8 mouse cellular contexts compared by ENCODE assay signal in the genomic region with DNA sequence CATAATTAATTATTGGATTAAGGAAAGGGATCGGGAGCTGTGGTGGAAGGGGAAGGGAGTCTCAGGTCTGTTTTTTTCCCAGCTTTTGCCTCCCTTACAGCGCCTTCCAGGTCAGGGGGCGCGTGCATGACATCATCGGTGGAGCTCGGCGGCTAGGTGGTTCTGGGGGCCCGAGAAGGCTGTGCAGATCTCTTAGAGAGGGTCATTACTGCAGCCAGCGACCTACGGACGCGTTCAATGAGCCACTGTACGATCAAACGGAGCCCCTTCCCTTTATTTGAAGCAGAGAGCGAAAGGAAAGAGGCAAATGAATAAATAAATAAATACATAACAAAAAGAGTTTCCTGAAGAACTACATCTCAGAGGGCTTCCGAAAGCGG. TPM values are rescaled to one million over a fixed set of nuclear protein-coding genes. Genes with fewer than 3 reads are reported as not detected.
DNase-seq lines count a peak whose midpoint lies in the region; ATAC-seq and TF ChIP-seq lines count a peak whose summit lies in the region.

No protein-coding gene starts in this region.

- H3K27me3 ChIP-seq in intestine, embryonic 14.5 days (replicated peaks; ENCODE audit: control insufficient read depth, insufficient read depth, low read length): peaks cover 35% of the 10 kb centered on the region
- no peaks in the 10 kb centered on the region for H3K27me3 ChIP-seq in midbrain, postnatal 0 days (ENCODE audit: insufficient read depth, low read length)

- H3K9me3 ChIP-seq in intestine, embryonic 14.5 days (ENCODE audit: control insufficient read depth, low read length): no peaks in the 10 kb centered on the region
- H3K9me3 ChIP-seq in midbrain, postnatal 0 days (ENCODE audit: low read length): no peaks in the 10 kb centered on the region

- intact Hi-C loops in left cerebral cortex, postnatal 14 days (cut with DNase I): loop anchor here (5.0 kb wide), 2 partner anchors 42 to 137 kb away; partner anchors contain the start of gene Tab1

- no peak overlapping the region for H3K27ac ChIP-seq in intestine, embryonic 14.5 days (ENCODE audit: low read depth)
- H3K27ac ChIP-seq in midbrain, postnatal 0 days (ENCODE audit: low read depth, low read length): peak overlapping the region; percentile 77; the same call in 1 of the 2 replicates

- no peak for ATAC-seq in cerebellum, adult (ENCODE audit: insufficient number of reproducible peaks, low FRiP score, low TSS enrichment)
- ATAC-seq in common myeloid progenitor, adult 5-6 weeks (replicated peaks; ENCODE audit: low read depth, poor library complexity, severe bottlenecking): 0 out of 2 replicates have a peak, but pooled peaks have one; percentile 19
- 0 out of 2 replicates have a peak, but pooled peaks have one; percentile 28 for ATAC-seq in intestine, embryonic 14.5 days (replicated peaks; ENCODE audit: low FRiP score, low TSS enrichment, low read depth)
- 0 out of 2 replicates have a peak, but pooled peaks have one; percentile 48 for ATAC-seq in midbrain, postnatal 0 days (ENCODE audit: low FRiP score)

- DNase-seq in cerebellum, adult 9-10 months: peak; percentile 70
- peak; percentile 68 for DNase-seq in 3134 (ENCODE audit: extremely low read depth, insufficient read length, low spot score)
- DNase-seq in intestine, embryonic 14.5 days (ENCODE audit: low spot score): peak; percentile 75
- peak; percentile 36 for DNase-seq in midbrain, postnatal 0 days (ENCODE audit: low spot score)
- no peak for DNase-seq in left cerebral cortex, postnatal 14 days (ENCODE audit: low spot score in 2 of 2)
- no peak for DNase-seq in right cerebral cortex, postnatal 14 days

- H3K4me1 ChIP-seq in intestine, embryonic 14.5 days (replicated peaks; ENCODE audit: control insufficient read depth, insufficient read depth, low read length): peaks cover 9% of the 10 kb centered on the region; the same call in 1 of the 2 replicates
- H3K4me1 ChIP-seq in midbrain, postnatal 0 days (ENCODE audit: insufficient read depth, low read length): 0 out of 2 replicates have a peak, but pooled peaks cover 3% of the 10 kb centered on the region

- TF ChIP-seq CTCF in midbrain, postnatal 0 days (IDR thresholded peaks at IDR 0.05): no peak

- peak overlapping the region; percentile 88 for H3K4me2 ChIP-seq in intestine, embryonic 14.5 days (ENCODE audit: low read length)
- H3K4me2 ChIP-seq in midbrain, postnatal 0 days (ENCODE audit: low read depth, low read length, poor library complexity, severe bottlenecking): peak overlapping the region; percentile 75

- peak overlapping the region; percentile 50 for H3K9ac ChIP-seq in intestine, embryonic 14.5 days (ENCODE audit: low read length)
- H3K9ac ChIP-seq in midbrain, postnatal 0 days (replicated peaks; ENCODE audit: low read length, poor library complexity, severe bottlenecking): peak overlapping the region; percentile 88

- H3K4me3 ChIP-seq in intestine, embryonic 14.5 days (ENCODE audit: low read depth, low read length): peak overlapping the region; percentile 56
- peak overlapping the region; percentile 84 for H3K4me3 ChIP-seq in midbrain, postnatal 0 days (ENCODE audit: low read depth, low read length)

- WGBS in intestine, embryonic 14.5 days: under 1% methylated on average over 17 of the region's 17 CpGs
- under 1% methylated on average over 17 of the region's 17 CpGs for WGBS in midbrain, postnatal 0 days

- no peaks in the 10 kb centered on the region for H3K36me3 ChIP-seq in intestine, embryonic 14.5 days (ENCODE audit: control insufficient read depth, insufficient read depth, low read length)
- no peaks in the 10 kb centered on the region for H3K36me3 ChIP-seq in midbrain, postnatal 0 days (ENCODE audit: insufficient read depth, low read length)

RNA-seq across cellular contexts. Expression of gene Syngr1, which starts 0.4 kb away (rescaled TPM):
- total RNA-seq in common myeloid progenitor, adult 5-6 weeks (2017): 4.8 and 6.1 TPM in 2 replicates
- polyA plus RNA-seq in intestine, embryonic 14.5 days (2014; fragmentation: Nextera tagmentation; extraction: Ambion mirVana): 20.7 and 24.3 TPM in 2 replicates
- total RNA-seq in midbrain, postnatal 0 days (2014; rRNA removed): 162 and 220 TPM in 2 replicates
- 81.5 and 88.5 TPM in 2 replicates for polyA plus RNA-seq in midbrain, postnatal 0 days (2015; fragmentation: Nextera tagmentation; extraction: Ambion mirVana)
- 100 to 1,000 TPM; 534 to 540 TPM for total RNA-seq in left cerebral cortex, postnatal 14 days (2021)

RNA-seq across cellular contexts. Expression of gene Rpl3, which starts 0.9 kb away (rescaled TPM):
- total RNA-seq in common myeloid progenitor, adult 5-6 weeks (2017): 2,920 and 3,083 TPM in 2 replicates
- 1,482 and 1,532 TPM in 2 replicates for polyA plus RNA-seq in intestine, embryonic 14.5 days (2014; fragmentation: Nextera tagmentation; extraction: Ambion mirVana)
- total RNA-seq in midbrain, postnatal 0 days (2014; rRNA removed): 511 and 632 TPM in 2 replicates
- polyA plus RNA-seq in midbrain, postnatal 0 days (2015; fragmentation: Nextera tagmentation; extraction: Ambion mirVana): 500 and 515 TPM in 2 replicates
- 100 to 1,000 TPM; 449 to 461 TPM for total RNA-seq in left cerebral cortex, postnatal 14 days (2021)

RNA-seq across cellular contexts. Expression of gene Tab1, which starts 42.2 kb away (rescaled TPM):
- 10.6 and 19.9 TPM in 2 replicates for total RNA-seq in common myeloid progenitor, adult 5-6 weeks (2017)
- polyA plus RNA-seq in intestine, embryonic 14.5 days (2014; fragmentation: Nextera tagmentation; extraction: Ambion mirVana): 36.1 and 37.5 TPM in 2 replicates
- total RNA-seq in midbrain, postnatal 0 days (2014; rRNA removed): 43.5 and 58.5 TPM in 2 replicates
- 23.6 and 27.9 TPM in 2 replicates for polyA plus RNA-seq in midbrain, postnatal 0 days (2015; fragmentation: Nextera tagmentation; extraction: Ambion mirVana)
- 10 to 100 TPM; 26.2 to 27.8 TPM for total RNA-seq in left cerebral cortex, postnatal 14 days (2021)

Comparison
In these comparisons a context has a peak if more than half of its experiments do, and no peak if none do; other contexts are left out.
1. DNase-seq: peak in cerebellum, adult 9-10 months (single experiment), 3134 (single experiment), intestine, embryonic 14.5 days (single experiment) and midbrain, postnatal 0 days (single experiment); none in left cerebral cortex, postnatal 14 days (0 of 2) and right cerebral cortex, postnatal 14 days (single experiment).
2. RNA of gene Syngr1, which starts 0.4 kb away (total RNA-seq): 534 to 540 TPM in left cerebral cortex, postnatal 14 days and 162 to 220 TPM in midbrain, postnatal 0 days; 4.8 to 6.1 TPM in common myeloid progenitor, adult 5-6 weeks; every median in the first group is over 10 times any median in the second.